Mouse (Mus musculus): Measurements from ENCODE around the gene Phip.

Phip gene

GRCm38 (mm10) chr9:82866121-82866520, 109.2 kb downstream of the Phip start:
- DNase-seq, result no peak

- no peak for DNase-seq
These were observed 113.4 kb downstream of the Phip start for GRCm38 (mm10) chr9:82861775-82862430.

GRCm38 (mm10) chr9:82861316-82861715, 114.0 kb downstream of the Phip start:
- no peak for DNase-seq

GRCm38 (mm10) chr9:82860805-82861204, 114.5 kb downstream of the Phip start:
- no peak for DNase-seq

- no peak for DNase-seq
These were observed 119.1 kb downstream of the Phip start for GRCm38 (mm10) chr9:82856241-82856640.

GRCm38 (mm10) chr9:82854973-82855614, 120.2 kb downstream of the Phip start:
- no peak for DNase-seq

GRCm38 (mm10) chr9:82854040-82854439, 121.3 kb downstream of the Phip start:
- no peak for DNase-seq

- no peak for DNase-seq
These were observed 132.6 kb downstream of the Phip start for GRCm38 (mm10) chr9:82842671-82843070.

GRCm38 (mm10) chr9:82835921-82836320, 139.4 kb downstream of the Phip start:
- DNase-seq, result no peak

- DNase-seq, result no peak
These were observed 143.4 kb downstream of the Phip start for GRCm38 (mm10) chr9:82831891-82832290.

- peak; percentile 80 to 89 for DNase-seq
These were observed 145.5 kb downstream of the Phip start for GRCm38 (mm10) chr9:82829693-82830430.

- DNase-seq, result no peak
These were observed 146.2 kb downstream of the Phip start, which contains the start of gene Irak1bp1 for GRCm38 (mm10) chr9:82829007-82829689. Irak1bp1 (plus strand) TSS chr9:82829540.

- DNase-seq, result no peak
These were observed 148.9 kb downstream of the Phip start for GRCm38 (mm10) chr9:82826426-82826825.

All from lung, postnatal 4 days (tissue).